8 mouse cellular contexts compared by ENCODE assay signal in genomic region chr11:76577588-76578257, GRCm38 (mm10). TPM values are rescaled to one million over a fixed set of nuclear protein-coding genes. Genes with fewer than 3 reads are reported as not detected.
DNase-seq lines count a peak whose midpoint lies in the region; ATAC-seq and TF ChIP-seq lines count a peak whose summit lies in the region.

No protein-coding gene starts in this region.

- no peaks in the 10 kb centered on the region for H3K9me3 ChIP-seq in hindbrain, embryonic 15.5 days

- TF ChIP-seq POLR2A in cerebellum, adult 2 months (IDR thresholded peaks at IDR 0.05; ENCODE audit: borderline replicate concordance, insufficient read depth, low read length), result no peak

- no peak overlapping the region for H3K4me3 ChIP-seq in cerebellum, adult 2 months (replicated peaks; ENCODE audit: insufficient read depth, low read depth, low read length)
- H3K4me3 ChIP-seq in hindbrain, embryonic 15.5 days, result no peak overlapping the region

- no peak overlapping the region for H3K27ac ChIP-seq in cerebellum, adult 2 months (ENCODE audit: insufficient read depth, low read length)
- 0 out of 2 replicates have a peak overlapping the region, but pooled peaks have one; percentile 15 for H3K27ac ChIP-seq in hindbrain, embryonic 15.5 days (replicated peaks)

- no peak overlapping the region for H3K9ac ChIP-seq in hindbrain, embryonic 15.5 days

- peak; percentile 88 for ATAC-seq in frontal cortex, adult (ENCODE audit: low TSS enrichment)
- peak; percentile 87 for ATAC-seq in hindbrain, embryonic 15.5 days (ENCODE audit: low FRiP score, low read depth)
- peak; percentile 92 for ATAC-seq in megakaryocyte, adult 5-6 weeks (ENCODE audit: poor library complexity, severe bottlenecking)

- H3K27me3 ChIP-seq in cerebellum, adult 2 months (ENCODE audit: control insufficient read depth, insufficient read depth, low read length), result no peaks in the 10 kb centered on the region
- H3K27me3 ChIP-seq in hindbrain, embryonic 15.5 days, result no peaks in the 10 kb centered on the region

- no peak overlapping the region for H3K4me2 ChIP-seq in hindbrain, embryonic 15.5 days

- DNase-seq in NIH3T3 (ENCODE audit: low read depth), result peak; percentile 95
- DNase-seq in cerebellum, adult 2 months, result peak; percentile 77 to 88
- DNase-seq in layer of hippocampus, postnatal 36 days, result peak; percentile 87 to 88
- peak; percentile 90 for DNase-seq in right cerebral cortex, adult 18-20 months
- DNase-seq in urinary bladder, postnatal 10 days (ENCODE audit: low spot score), result peak; percentile 72

- no peaks in the 10 kb centered on the region for H3K4me1 ChIP-seq in cerebellum, adult 2 months (ENCODE audit: control insufficient read depth, insufficient read depth, low read length)
- H3K4me1 ChIP-seq in hindbrain, embryonic 15.5 days (replicated peaks), result peaks cover 4% of the 10 kb centered on the region

- TF ChIP-seq CTCF in cerebellum, adult 2 months (IDR thresholded peaks at IDR 0.05; ENCODE audit: borderline replicate concordance, insufficient read depth, low read depth, low read length), result peak; percentile 90

- 33% methylated on average over 12 of the region's 12 CpGs for WGBS in cerebellum, adult 2 months
- WGBS in hindbrain, embryonic 15.5 days, result 31% methylated on average over 12 of the region's 12 CpGs

- H3K36me3 ChIP-seq in hindbrain, embryonic 15.5 days, result no peaks in the 10 kb centered on the region

RNA-seq across cellular contexts. Expression of gene Abr, which starts 44.4 kb away (rescaled TPM):
- polyA plus RNA-seq in cerebellum, adult 2 months (2012; rRNA removed), result 168 and 170 TPM in 2 replicates
- polyA plus RNA-seq in hindbrain, embryonic 15.5 days (2015; fragmentation: Nextera tagmentation; extraction: Ambion mirVana), result 99.9 and 113 TPM in 2 replicates
- 100 to 1,000 TPM; 502 to 515 TPM for total RNA-seq in layer of hippocampus, postnatal 36 days (2021)
- 45.8 and 47.9 TPM in 2 replicates for total RNA-seq in megakaryocyte, adult 5-6 weeks (2015)
- total RNA-seq in megakaryocyte, adult 5-6 weeks (2017), result 78.4 and 84.4 TPM in 2 replicates

Comparison
In these comparisons a context has a peak if more than half of its experiments do, and no peak if none do; other contexts are left out.
1. RNA of gene Abr, which starts 44.4 kb away (total RNA-seq): 502 to 515 TPM in layer of hippocampus, postnatal 36 days; 45.8 to 84.4 TPM in megakaryocyte, adult 5-6 weeks; every median in the first group is over 4 times any median in the second.
2. Peak in every context shown above with its lines, with median percentiles within 50 percentile points of each other: DNase-seq and ATAC-seq.